ENCODE assay signal across 24 mouse cellular contexts in genomic region chr6:49046976-49047375, GRCm38 (mm10).
"Had no signal": no experiment of that assay in that cellular context is flagged by ENCODE, and none has a peak within 500 bp of the region (broad histone marks: within the 10 kb centered on the region; RNA-seq: fewer than 3 reads in every experiment).

No protein-coding gene starts in this region.

- H3K4me1 ChIP-seq: heart, embryonic 12.5 days; intestine, embryonic 15.5 days; limb, embryonic 15.5 days had no signal

- ATAC-seq: hindbrain, embryonic 16.5 days; inflammation-experienced regulatory T-cells, adult 6 months; intestine, embryonic 15.5 days; intestine, postnatal 0 days had no signal

- H3K27me3 ChIP-seq: hindbrain, embryonic 12.5 days; intestine, embryonic 15.5 days; limb, embryonic 15.5 days had no signal

- H3K9ac ChIP-seq: heart, embryonic 12.5 days; hindbrain, embryonic 12.5 days; hindbrain, embryonic 14.5 days; intestine, embryonic 15.5 days; limb, embryonic 13.5 days; limb, embryonic 15.5 days had no signal

- DNase-seq: gastrocnemius, adult 2 months; gastrocnemius, postnatal 10 days; gastrocnemius, postnatal 25 days; heart, adult 2 months; heart, postnatal 10 days; heart, postnatal 4 days; kidney, adult 18-20 months; kidney, adult 8-10 months; kidney, postnatal 10 days; kidney, postnatal 25 days; kidney, postnatal 4 days; layer of hippocampus, adult 9-11 months; layer of hippocampus, postnatal 36 days; left cerebral cortex, postnatal 4 days had no signal

- H3K27ac ChIP-seq: gastrocnemius, adult 2 months; heart, adult 2 months; hindbrain, embryonic 10.5 days; hindbrain, embryonic 12.5 days; hindbrain, embryonic 14.5 days; intestine, embryonic 15.5 days; limb, embryonic 13.5 days; limb, embryonic 15.5 days had no signal

- H3K4me3 ChIP-seq: gastrocnemius, adult 2 months; heart, adult 2 months; heart, embryonic 12.5 days; hindbrain, embryonic 10.5 days; hindbrain, embryonic 12.5 days; intestine, embryonic 15.5 days; limb, embryonic 13.5 days; limb, embryonic 15.5 days had no signal

- H3K9me3 ChIP-seq: heart, embryonic 12.5 days; hindbrain, embryonic 10.5 days; hindbrain, embryonic 12.5 days; intestine, embryonic 15.5 days; limb, embryonic 13.5 days; limb, embryonic 15.5 days had no signal

- H3K36me3 ChIP-seq: heart, embryonic 12.5 days; hindbrain, embryonic 10.5 days; hindbrain, embryonic 12.5 days; intestine, embryonic 15.5 days; limb, embryonic 13.5 days; limb, embryonic 15.5 days had no signal

- H3K4me2 ChIP-seq: heart, embryonic 12.5 days; hindbrain, embryonic 12.5 days; hindbrain, embryonic 14.5 days; intestine, embryonic 15.5 days; limb, embryonic 13.5 days; limb, embryonic 15.5 days had no signal
